Mouse (Mus musculus) embryonic stem cell, embryonic (primary cell): ENCODE measurements around the gene Snrpn.
"Not testable (repeated sequence)": the region's sequence is repeated elsewhere in the genome, so short reads cannot be mapped to it uniquely, and the experiment has no call there.

Source experiments
- CTCF ChIA-PET, 4 experiments: fragments of 300-600 bp in 2 of 4; fragments of 350-600 bp in 2 of 4; sonication (Branson Sonifier 250); formaldehyde crosslinking; loops; one replicate each; lab custom pipeline; 2022; ENCODE audit warnings: inconsistent platforms in 2 of 4; lab: Charles Lee
- POLR2A ChIA-PET, 4 experiments: fragments of 300-600 bp in 2 of 4; fragments of 350-600 bp in 2 of 4; sonication (Branson Sonifier 250); formaldehyde crosslinking; loops; one replicate each; lab custom pipeline; 2022; ENCODE audit warnings: antibody characterized with exemption in 4 of 4, inconsistent platforms in 1 of 4; lab: Charles Lee

Gene Snrpn

DNA sequence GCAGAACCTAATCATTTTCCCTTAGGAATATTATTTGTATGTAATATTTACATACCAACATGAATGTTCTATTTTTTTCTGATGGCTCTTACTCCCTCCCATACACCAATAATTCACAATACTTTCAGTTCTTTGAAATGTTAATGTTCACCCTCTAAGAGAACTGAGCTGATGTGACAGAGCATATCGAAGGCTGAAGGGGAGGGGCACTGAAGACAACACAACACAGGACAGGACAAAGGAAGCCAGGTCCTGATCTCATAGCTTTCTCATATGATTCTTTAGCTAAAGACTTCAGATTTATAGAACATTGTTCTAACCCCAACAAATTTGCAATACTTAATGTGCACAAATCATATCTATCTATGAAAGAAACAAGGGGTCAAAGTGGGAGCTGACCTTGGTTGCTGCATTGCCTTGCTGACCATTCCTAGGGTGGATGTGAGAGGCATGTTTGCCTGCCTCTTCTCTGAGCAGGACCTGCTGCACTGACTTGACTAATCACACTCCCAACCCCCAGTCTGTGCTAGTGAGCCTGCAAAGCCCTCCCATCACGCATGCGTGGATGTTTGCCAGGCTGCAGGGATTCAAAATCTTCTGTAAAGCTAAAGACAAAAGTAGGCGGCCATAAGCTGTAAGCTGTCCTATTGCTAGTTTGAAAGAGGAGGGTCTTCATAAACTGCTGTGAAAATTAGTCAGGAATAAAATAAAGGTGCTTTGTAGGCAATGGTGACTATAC is at the start of gene Snrpn:
Gene Snrpn (minus strand): TSS at position 478 of the 739 bp plus-strand sequence.
- POLR2A ChIA-PET = no interaction called here
- CTCF ChIA-PET = no interaction called here

DNA sequence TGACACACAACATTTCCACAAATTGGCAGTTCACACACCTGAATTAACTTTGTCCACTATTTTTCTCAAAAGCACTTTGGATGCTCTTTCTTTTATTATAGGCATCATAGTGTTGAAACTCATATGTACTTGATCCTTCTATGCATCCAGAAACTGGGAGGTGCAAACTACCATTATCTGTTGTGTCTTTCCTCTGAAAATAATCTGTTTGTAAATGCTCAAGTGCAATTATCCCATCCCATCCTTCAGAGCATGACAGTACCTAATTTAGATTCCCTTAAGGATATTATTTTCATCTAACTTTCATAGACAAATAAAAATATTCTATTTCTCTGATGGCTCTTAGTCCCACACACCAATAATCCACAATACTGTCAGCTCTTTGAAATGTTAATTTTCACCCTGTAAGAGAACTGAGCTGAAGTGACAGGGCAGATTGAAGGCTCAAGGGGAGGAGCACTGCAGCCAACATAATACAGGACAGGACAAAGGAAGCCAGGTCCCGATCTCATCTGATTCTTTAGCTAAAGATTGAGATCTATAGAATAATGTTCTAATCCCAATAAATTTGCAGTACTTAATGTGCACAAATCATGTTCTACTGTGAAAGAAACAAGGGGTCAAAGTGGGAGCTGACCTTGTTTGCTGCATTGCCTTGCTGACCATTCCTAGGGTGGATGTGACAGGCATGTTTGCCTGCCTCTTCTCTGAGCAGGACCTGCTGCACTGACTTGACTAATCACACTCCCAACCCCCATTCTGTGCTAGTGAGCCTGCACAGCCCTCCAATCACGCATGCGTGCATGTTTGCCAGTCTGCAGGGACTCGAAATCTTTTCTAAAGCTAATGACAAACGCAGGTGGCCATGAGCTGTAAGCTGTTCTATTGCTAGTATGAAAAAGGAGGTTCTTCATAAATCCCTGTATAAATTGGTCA is 30.5 kb upstream of the Snrpn start:
- CTCF ChIA-PET = no interaction called here
- POLR2A ChIA-PET = no interaction called here

DNA sequence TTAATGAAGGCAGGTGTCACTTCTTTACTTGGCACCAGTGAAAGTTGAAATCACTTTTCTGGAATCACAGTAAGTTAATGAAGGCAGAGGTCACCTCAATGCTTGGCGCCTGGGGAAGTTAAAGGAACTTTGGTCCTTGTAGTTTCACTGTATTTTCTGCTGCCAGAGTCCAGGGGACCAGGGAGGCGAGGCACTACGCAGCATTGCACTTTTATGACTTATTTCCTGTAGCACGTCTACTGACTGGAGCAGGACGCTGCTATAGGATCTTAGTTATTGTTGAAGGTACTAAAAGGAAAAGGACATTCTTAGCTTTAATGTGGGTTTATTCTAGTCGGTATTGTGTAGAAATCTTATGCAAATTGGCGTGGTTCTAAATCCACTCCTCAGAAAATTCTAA is 14.7 kb downstream of the Snrpn start:
- ChIA-PET CTCF (no interaction called here), POLR2A (no interaction called here)

DNA sequence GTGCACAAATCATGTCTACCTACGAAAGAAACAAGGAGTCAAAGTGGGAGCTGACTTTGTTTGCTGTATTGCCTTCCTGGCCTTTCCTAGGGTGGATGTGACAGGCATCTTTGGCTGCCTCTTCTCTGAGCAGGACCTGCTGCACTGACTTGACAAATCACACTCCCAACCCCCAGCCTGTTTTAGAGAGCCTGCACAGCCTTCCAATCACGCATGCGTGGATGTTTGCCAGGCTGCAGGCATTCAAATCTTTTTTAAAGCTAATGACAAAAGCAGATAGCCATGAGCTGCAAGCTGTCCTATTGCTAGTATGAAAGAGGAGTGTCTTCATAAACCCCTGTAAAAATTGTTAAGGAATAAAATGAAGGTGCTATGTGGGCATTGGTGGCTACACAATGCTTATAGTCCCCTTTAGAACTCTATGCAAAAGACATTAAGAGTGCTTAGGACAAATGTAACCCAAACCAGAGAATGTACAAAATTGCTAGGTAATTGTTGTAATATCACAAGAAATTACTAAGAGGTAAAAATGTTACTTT is 16.9 kb downstream of the Snrpn start:
- POLR2A ChIA-PET, CTCF ChIA-PET: not testable (repeated sequence)

DNA sequence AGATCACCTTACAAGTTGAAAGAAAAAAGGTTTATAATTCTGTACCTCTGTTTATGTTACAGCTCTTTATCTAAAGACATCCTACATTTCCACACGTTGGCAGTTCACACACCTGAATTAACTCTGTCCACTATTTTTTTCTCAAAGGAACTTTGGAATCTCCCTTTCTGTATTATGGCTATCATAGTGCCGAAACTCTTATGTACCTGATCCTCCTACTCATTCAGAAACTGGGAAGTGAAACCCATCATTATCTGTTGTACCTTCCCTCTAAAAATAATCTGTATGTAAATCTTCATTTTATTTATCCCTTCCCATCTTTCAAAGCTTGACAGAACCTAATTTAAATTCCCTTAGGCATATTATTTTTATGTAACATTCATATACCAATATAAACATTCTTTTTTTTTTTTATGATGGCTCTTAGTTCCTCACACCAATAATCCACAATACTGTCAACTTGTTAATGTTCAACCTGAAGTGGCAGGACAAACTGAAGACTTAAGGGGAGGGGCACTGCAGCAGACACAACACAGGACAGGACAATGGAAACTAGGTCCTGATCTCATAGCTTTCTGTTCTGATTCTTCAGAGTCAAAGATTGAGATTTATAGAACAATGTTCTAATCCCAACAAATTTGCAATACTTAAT is 17.5 kb downstream of the Snrpn start:
- CTCF ChIA-PET = no interaction called here
- POLR2A ChIA-PET = no interaction called here

DNA sequence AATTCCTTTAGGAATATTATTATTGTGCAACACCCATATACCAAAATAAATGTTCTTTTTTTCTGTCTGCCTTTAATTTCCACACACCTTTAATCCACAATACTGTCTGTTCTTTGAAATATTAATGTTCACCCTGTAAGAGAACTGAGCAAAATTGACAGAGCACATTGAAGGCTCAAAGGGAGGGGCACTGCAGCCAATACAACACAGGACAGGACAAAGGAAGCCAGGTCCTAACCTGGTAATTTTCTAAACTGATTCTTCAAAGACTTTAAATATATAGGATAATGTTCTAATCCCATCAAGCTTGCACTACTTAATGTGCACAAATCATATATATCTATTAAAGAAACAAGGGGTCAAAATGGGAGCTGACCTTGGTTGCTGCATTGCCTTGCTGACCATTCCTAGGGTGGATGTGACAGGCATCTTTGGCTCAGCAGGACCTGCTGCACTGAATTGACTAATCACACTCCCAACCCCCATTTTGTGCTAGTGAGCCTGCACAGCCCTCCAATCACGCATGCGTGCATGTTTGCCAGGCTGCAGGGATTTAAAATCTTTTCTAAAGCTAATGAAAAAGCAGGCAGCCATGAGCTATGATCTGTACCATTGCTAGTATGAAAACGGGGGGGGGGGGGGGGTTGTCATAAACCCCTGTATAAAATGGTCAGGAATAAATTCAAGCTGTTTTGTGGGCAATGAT is 42.7 kb downstream of the Snrpn start:
- ChIA-PET POLR2A (interaction anchor here in 2 of 4 experiments (0.7 kb wide), 2 partner anchors 12 to 129 kb away, joined by 3 read pairs; no protein-coding TSS in a partner anchor), CTCF (no interaction called here)

DNA sequence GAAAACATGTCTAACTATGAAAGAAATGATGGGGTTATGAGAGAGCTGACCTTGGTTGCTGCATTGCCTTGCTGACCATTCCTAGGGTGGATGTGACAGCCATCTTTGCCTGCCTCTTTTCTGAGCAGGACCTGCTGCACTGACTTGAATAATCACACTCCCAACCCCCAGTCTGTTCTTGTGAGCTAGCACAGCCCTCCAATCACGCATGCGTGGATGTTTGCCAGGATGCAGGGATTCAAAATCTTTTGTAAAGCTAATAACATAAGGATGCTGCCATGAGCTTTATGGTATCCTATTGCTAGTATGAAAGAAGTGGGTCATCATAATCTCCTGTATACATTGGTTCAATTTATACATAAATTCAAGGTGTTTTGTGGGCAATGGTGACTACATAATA is 63.7 kb downstream of the Snrpn start:
- POLR2A ChIA-PET = no interaction called here
- CTCF ChIA-PET = no interaction called here

DNA sequence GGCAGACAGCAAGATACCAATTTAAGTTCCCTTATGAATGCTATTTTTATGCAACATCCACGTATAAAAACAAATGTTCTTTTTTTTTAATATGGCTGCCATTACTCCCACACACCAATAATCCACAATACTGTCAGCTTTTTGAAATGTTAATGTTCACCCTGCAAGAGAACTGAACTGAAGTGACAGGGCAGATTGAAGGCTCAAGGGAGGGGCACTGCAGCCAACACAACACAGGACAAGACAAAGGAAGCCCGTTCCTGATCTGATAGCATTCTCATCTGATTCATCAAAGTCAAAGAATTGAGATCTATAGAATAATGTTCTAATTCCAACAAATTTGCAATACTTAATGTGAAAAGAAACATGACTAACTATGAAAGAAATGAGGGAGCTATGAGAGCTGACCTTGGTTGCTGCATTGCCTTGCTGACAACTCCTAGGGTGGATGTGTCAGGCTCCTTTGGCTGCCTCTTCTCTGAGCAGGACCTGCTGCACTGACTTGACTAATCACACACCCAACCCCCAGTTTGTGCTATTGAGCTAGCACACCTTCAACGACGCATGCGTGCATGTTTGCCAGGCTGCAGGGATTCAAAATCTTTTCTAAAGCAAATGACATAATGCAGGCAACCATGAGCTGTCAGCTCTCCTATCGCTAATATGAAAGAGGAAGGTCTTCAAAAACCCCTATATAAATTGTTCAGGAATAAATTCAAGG is 92.4 kb downstream of the Snrpn start:
- ChIA-PET CTCF (no interaction called here), POLR2A (no interaction called here)

DNA sequence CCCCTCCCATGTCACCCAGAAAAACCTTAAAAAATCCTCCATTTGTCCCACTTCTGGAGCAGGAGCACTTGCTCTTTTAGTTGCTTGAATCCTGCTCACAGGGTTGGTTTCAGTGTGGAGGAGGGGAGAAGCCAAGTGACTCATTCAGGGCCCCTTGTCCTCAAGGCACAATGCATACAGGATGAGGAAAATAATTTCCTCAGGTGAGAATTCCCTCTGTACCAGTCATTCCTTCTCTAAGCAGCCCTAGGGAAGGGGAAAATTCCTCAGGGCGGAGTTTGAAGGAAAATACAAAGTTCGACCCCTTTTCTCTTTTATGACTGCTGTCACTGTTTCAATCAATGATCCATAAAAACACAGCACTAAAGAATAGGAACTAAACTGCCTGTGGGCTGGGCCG is 126.8 kb downstream of the Snrpn start:
- ChIA-PET CTCF (no interaction called here), POLR2A (no interaction called here)

DNA sequence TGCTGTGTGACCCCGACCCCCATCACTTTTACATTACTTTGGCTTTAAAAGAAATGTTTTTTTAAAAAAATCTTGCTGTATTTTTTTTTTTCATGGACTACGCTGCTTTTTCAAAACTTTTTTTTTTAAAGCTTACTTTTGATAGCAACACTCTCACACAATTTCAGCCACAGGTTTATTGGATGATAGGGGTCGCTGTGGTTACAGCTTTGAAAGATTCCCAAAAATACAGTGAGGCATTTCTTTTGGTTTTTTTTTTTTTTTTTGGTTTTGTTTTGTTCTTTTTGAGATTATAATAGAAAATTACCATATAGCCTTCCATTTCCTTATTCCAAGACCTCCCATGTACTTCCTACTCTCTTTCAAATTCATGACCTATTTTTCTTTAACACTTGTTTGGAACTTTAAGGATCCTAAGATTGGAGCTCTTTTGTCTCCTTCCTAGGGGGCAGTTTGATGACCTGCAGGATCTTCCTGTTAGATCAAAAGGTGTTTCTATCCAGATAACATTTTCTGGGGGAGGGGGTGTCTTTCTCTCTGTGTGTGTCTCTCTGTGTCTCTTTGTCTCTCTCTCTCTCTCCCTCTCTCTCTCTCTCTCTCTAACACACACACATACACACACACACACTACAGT is 132.2 kb downstream of the Snrpn start:
- POLR2A ChIA-PET = interaction anchor here in 1 of 4 experiments (0.6 to 0.7 kb wide), 2 partner anchors 28 to 859 kb away, joined by 6 to 9 read pairs; no protein-coding TSS in a partner anchor
- CTCF ChIA-PET = interaction anchor here (0.6 to 0.9 kb wide), 7 partner anchors 216 to 1635 kb away, joined by 3 to 18 read pairs (median 4); no protein-coding TSS in a partner anchor

DNA sequence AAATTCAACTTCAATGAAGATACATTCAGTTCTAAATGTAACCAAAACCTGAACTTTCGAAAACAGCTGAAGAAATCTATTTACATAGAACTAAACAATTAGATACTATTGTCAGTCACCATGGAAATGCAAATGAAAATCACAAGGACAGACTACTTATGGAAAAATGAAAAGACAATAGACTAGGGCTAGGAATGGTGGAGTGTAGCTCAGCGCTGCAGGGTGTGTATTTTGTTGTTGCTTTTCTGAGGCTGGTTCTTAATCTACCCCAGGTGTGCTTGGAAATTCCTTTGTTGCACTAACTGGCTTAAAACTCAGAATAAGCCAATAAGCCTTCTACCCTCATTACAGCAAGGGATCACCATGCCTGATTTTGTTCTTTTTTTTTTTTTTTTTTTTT is 133.8 kb downstream of the Snrpn start:
- CTCF ChIA-PET = no interaction called here
- POLR2A ChIA-PET = interaction anchor here in 1 of 4 experiments (0.7 kb wide), 1 partner anchor 343 kb away, joined by 3 read pairs; no protein-coding TSS in a partner anchor

DNA sequence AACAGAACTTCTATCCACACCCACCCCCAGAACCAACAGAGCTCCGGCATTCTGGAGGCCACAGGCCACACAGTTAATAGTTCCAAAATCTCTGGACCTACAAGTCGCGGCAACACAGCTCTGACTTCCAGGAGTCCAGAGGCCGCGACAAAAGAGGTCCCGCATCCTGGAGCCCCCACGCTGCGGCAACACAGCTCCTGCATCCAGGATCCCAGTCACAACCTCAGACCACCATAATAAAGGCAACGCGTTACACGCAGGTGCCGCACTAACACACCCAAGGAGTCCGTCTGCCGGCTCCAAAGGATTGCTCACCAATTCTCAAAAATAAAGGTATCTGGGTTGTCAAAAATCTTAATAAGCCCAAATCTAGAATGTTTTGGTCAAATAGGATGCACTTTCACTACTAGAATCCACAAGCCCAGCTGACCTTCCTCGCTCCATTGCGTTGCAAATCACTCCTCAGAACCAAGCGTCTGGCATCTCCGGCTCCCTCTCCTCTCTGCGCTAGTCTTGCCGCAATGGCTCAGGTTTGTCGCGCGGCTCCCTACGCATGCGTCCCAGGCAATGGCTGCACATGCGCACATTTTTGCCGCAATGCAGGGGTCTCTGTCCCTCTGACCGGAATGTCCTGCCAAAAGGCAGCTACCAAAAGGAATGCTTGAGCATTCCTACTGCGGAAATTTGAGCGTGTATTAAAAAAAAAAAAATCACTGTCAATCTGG is 135.3 kb downstream of the Snrpn start, which contains the start of the genes Snurf and Gm38393:
Gene Snurf (minus strand): TSS at position 444 of the 725 bp plus-strand sequence.
Gene Gm38393 (minus strand): TSS at position 459 of the 725 bp plus-strand sequence.
- CTCF ChIA-PET = no interaction called here
- POLR2A ChIA-PET = interaction anchor here in 2 of 4 experiments (0.6 to 1.5 kb wide), 7 partner anchors 13 to 777 kb away, joined by 4 to 8 read pairs (median 5); partner anchors contain the start of gene Ube3a (in 1 of the 2)

DNA sequence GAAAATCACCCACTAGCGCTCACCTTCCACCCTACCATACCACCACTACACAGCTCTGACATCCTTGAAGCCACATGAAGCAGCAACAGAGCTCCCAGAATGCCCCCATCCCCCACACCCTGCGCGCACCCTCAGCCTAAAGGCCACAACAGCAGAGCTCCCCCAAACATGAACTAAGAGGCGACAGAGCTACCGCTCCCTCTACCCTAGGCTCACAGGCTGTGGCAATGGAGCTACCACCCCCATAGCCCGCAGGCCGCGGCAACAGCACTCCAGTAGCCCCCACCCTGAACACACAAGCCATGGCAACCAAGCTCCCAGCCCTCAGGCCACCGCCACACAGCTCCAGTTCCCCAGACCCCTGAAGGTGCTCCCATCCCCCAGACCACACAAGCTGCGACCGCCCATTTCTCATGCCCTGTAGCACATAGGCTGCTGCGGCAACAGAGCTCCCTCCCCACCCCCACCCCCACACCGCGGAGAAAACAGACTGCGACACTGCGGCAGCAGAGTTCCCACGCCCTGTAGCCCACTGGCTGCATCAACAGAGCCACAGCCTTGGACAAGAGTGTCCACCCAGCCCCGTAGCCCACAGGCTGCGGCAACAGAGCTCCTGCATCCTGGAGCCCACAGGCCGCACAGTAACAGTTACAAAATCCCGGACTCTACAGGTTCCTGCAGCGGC is 136.0 kb downstream of the Snrpn start:
- ChIA-PET CTCF (no interaction called here), POLR2A (interaction anchor here in 3 of 4 experiments (0.6 to 1.5 kb wide), 10 partner anchors 13 to 776 kb away, joined by 3 to 8 read pairs (median 5); partner anchors contain the start of gene Ube3a (in 1 of the 3))

DNA sequence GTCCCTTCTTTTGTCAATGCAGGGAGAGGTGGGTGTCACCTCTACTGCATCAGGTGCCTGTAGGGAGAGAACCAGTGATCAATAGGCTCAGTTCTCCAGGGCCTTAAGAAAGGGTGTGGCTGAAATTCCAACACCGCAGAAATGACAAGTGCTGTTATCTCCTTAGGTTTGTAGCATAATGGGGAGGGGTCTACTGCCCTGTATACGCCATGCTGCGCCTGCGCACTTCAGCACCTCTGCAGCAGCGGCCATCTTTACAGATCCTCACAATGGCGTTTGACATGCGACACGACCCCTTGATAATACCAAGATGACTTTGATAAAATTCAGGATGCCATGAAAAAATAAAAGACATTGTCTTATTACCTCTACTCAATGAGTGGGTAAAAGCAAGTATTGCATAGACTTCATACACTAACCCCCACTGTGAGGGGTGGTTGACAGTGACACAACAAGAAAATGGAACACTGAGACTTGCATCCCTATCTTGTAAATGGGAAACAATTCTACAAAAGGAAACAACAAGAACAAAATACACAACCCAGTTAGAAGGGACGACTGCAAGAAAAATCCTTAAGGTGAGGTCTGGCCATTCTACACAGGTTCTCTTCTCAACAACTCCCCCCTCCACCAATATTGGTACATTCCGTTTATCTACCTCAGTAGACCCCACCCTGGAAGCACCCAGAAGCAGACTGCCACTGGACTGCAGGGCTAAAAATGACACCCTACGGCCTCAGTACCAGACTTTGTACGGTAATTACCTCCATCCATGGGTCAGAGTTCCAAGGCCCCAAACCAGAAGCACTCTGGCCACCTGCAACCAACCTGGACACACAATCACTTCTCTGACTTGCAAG is 136.8 kb downstream of the Snrpn start:
- ChIA-PET CTCF (no interaction called here), POLR2A (interaction anchor here in 2 of 4 experiments (0.7 to 1.5 kb wide), 6 partner anchors 12 to 776 kb away, joined by 3 to 8 read pairs (median 4); partner anchors contain the start of gene Ube3a (in 1 of the 2))

DNA sequence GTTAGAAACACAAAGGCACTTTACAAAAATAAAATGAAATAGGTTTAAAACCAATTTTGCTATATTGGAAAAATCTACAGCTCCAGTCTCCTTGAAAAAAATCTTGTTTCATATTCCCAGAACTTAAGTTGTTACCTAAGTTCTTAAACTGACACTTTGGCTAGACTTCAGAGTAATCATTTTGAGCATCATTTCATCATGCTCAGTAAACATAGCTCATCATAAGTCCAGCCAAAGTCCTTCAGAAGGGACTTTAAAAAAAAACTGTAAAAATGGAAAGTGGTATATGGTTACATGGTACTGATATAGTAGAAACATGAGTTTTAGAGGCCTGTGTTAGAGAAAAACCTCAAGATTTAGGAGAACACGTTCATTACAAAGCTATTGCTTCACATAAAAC is 161.4 kb downstream of the Snrpn start:
- ChIA-PET CTCF (no interaction called here), POLR2A (interaction anchor here in 1 of 4 experiments (1.8 kb wide), 1 partner anchor 9 kb away, joined by 5 read pairs; no protein-coding TSS in a partner anchor)
